Mouse (Mus musculus) effector memory CD4-positive, alpha-beta T cell, adult 7 months (primary cell): ENCODE measurements around the gene Gm8978. TPM values are rescaled to one million over a fixed set of nuclear protein-coding genes. Genes with fewer than 3 reads are reported as not detected.

Source experiments
- polyA plus RNA-seq: library from polyadenylated mRNA; unstranded; fragments of 100-300 nt; shearing (Covaris generic); gene quantifications from one replicate; pipeline ENCODE4 v1.2.1, GENCODE M21; 2017

Gm8978 gene
- not detected for polyA plus RNA-seq

GRCm38 (mm10) chr19:33625152-33625551 lies at the start of gene Gm8978:
TSS of gene Gm8978 (minus strand) at chr19:33625252.

Other genes with a start within 250 kb of the Gm8978 start
- gene Rnls, start 233.0 kb downstream of the Gm8978 start, polyA plus RNA-seq = 2.5 TPM
- not detected for gene Lipo4, start 107.5 kb downstream of the Gm8978 start, polyA plus RNA-seq
- not detected for gene Lipo2, start 126.1 kb upstream of the Gm8978 start, polyA plus RNA-seq
- 11.5 TPM for gene Lipo3, start 136.7 kb upstream of the Gm8978 start, polyA plus RNA-seq
- gene Lipo1, start 162.2 kb upstream of the Gm8978 start, polyA plus RNA-seq = not detected